In genomic region chr3:68570319-68570718, GRCm38 (mm10) we compare ENCODE assay signal across 21 mouse cellular contexts.
A peak's percentile ranks its signal among the peaks of the same experiment; 100 is the strongest.
DNase-seq lines count a peak whose midpoint lies in the region; ATAC-seq and TF ChIP-seq lines count a peak whose summit lies in the region.
"Had no signal": no experiment of that assay in that cellular context is flagged by ENCODE, and none has a peak within 500 bp of the region (broad histone marks: within the 10 kb centered on the region; RNA-seq: fewer than 3 reads in every experiment).

No protein-coding gene starts in this region.

- no peak for TF ChIP-seq CTCF in layer of hippocampus, adult 2 months (conservative IDR thresholded peaks at IDR 0.05)

- ATAC-seq in frontal cortex, adult (ENCODE audit: low TSS enrichment), result peak; percentile 44
- ATAC-seq in megakaryocyte progenitor cell, adult 5-6 weeks (replicated peaks; ENCODE audit: poor library complexity), result no peak
- ATAC-seq: activated CD4-positive, CD25-positive, alpha-beta regulatory T cell, adult 4 months; forebrain, embryonic 14.5 days; forebrain, postnatal 0 days had no signal

- H3K4me3 ChIP-seq in layer of hippocampus, adult 2 months, result no peak overlapping the region
- H3K4me3 ChIP-seq: embryonic facial prominence, embryonic 12.5 days; embryonic facial prominence, embryonic 15.5 days; hindbrain, embryonic 12.5 days; hindbrain, embryonic 15.5 days had no signal

- H3K27ac ChIP-seq in layer of hippocampus, adult 2 months, result peak overlapping the region; percentile 44; the same call in 1 of the 2 replicates
- H3K27ac ChIP-seq: embryonic facial prominence, embryonic 12.5 days; embryonic facial prominence, embryonic 15.5 days; hindbrain, embryonic 12.5 days; hindbrain, embryonic 15.5 days had no signal

- DNase-seq in frontal cortex, adult 2 months (ENCODE audit: extremely low spot score in 1 of 2, low spot score in 1 of 2), result no peak
- DNase-seq in layer of hippocampus, adult 2 months (ENCODE audit: low spot score in 2 of 2), result no peak
- no peak for DNase-seq in layer of hippocampus, adult 9-11 months
- peak; percentile 26 for DNase-seq in right cerebral cortex, postnatal 25 days
- no peak for DNase-seq in right cerebral cortex, adult 18-20 months
- DNase-seq in telencephalon, adult 2 months (ENCODE audit: low read depth, low spot score), result peak; percentile 86
- DNase-seq: adrenal gland, adult 8-10 months; adrenal gland, postnatal 25 days; cerebellum, adult 18-20 months; cerebellum, postnatal 14 days; forebrain, postnatal 0 days; gastrocnemius, postnatal 14 days; heart, adult 11 months had no signal

Comparison
In these comparisons a context has a peak if more than half of its experiments do, and no peak if none do; other contexts are left out.
1. DNase-seq: peak in right cerebral cortex, postnatal 25 days (single experiment) and telencephalon, adult 2 months (single experiment); none in frontal cortex, adult 2 months (0 of 2), layer of hippocampus, adult 2 months (0 of 2), layer of hippocampus, adult 9-11 months (single experiment) and right cerebral cortex, adult 18-20 months (single experiment).